Mouse (Mus musculus) neural tube, embryonic 13.5 days (tissue): ENCODE results near the gene Lcn2. TPM values are rescaled to one million over a fixed set of nuclear protein-coding genes. Genes with fewer than 3 reads are reported as not detected.
A peak's percentile ranks its signal among the peaks of the same experiment; 100 is the strongest.
"Not testable (repeated sequence)": the region's sequence is repeated elsewhere in the genome, so short reads cannot be mapped to it uniquely, and the experiment has no call there.

Experiments used
- ATAC-seq: fragments of 200-750 bp; cut with Nextera tagmentation; 2 replicates; pipeline ENCODE4 v1.8.0; 2017; ENCODE audit warnings: low read depth, mild to moderate bottlenecking, moderate TSS enrichment, moderate library complexity
- H3K27ac ChIP-seq: fragments of 300-500 bp; sonication (generic); replicated peaks from 2 replicates; pipeline ENCODE4 v1.5.1; 2015; ENCODE audit warnings: moderate library complexity, mild to moderate bottlenecking, inconsistent platforms
- H3K27me3 ChIP-seq: fragments of 300-500 bp; sonication (generic); 2 replicates; pipeline ENCODE4 v1.6.1; 2015; ENCODE audit warnings: mild to moderate bottlenecking, inconsistent platforms
- H3K36me3 ChIP-seq: fragments of 300-500 bp; sonication (generic); 2 replicates; pipeline ENCODE4 v1.6.1; 2015; ENCODE audit warnings: mild to moderate bottlenecking, inconsistent platforms
- H3K4me1 ChIP-seq: fragments of 300-500 bp; sonication (generic); replicated peaks from 2 replicates; pipeline ENCODE4 v1.6.1; 2015; ENCODE audit warnings: inconsistent platforms
- H3K4me2 ChIP-seq: fragments of 300-500 bp; sonication (generic); 2 replicates; pipeline ENCODE4 v1.6.1; 2015; ENCODE audit warnings: inconsistent platforms, mild to moderate bottlenecking, moderate library complexity
- H3K4me3 ChIP-seq: fragments of 300-500 bp; sonication (generic); 2 replicates; pipeline ENCODE4 v1.5.1; 2015; ENCODE audit warnings: mild to moderate bottlenecking, inconsistent platforms
- H3K9ac ChIP-seq: fragments of 300-500 bp; sonication (generic); 2 replicates; pipeline ENCODE4 v1.6.1; 2015; ENCODE audit warnings: moderate library complexity, mild to moderate bottlenecking, inconsistent platforms
- H3K9me3 ChIP-seq: fragments of 300-500 bp; sonication (generic); 2 replicates; pipeline ENCODE4 v1.6.1; 2016; ENCODE audit warnings: inconsistent platforms
- WGBS: fragments of 180-500 bp; shearing (Covaris S2); methylation state at CpG from one replicate; pipeline ENCODE4 v1.1.7; 2015; 5-methylcytosine and 5-hydroxymethylcytosine counted together
- polyA plus RNA-seq: library from polyadenylated mRNA; unstranded; fragments of >200 nt; fragmentation: Nextera tagmentation; extraction: Ambion mirVana; gene quantifications from 2 replicates; pipeline ENCODE4 v1.2.1, GENCODE M21; 2015

Lcn2 gene
- polyA plus RNA-seq, 1 experiment from 2014 or later: 1.4 TPM

DNA sequence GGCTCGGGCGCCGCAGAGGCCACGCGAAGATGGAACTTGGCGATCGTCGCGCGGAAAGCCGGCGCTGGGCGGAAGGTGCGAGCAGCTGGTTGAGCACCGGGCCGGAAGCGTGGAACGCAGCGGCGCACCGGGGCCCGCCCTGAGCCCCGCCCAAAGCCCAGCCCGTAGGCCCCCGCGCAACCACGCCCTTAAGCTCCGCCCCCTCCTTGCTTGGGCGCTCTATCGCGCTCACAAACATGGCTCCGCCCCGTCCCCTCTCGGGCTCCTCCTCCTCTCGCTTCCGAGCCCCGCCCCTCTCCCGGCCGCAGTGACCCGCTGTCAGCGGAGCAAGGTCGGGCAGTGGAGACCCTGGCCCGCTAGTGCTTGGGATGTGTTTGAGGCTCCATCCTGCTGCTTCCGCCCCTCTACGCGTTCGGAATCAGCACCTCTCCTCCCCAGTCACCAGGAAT, 6.3 kb downstream of the Lcn2 start, which contains the start of gene 1110008P14Rik:
TSS of gene 1110008P14Rik (minus strand) at position 164 of the 449 bp plus-strand sequence.
- peaks cover 8% of the 10 kb centered on the region for H3K4me1 ChIP-seq
- H3K27me3 ChIP-seq: peaks cover 16% of the 10 kb centered on the region; the same call in 1 of the 2 replicates
- no peaks in the 10 kb centered on the region for H3K9me3 ChIP-seq
- H3K9ac ChIP-seq: peak within 1 kb of the TSS; percentile 78
- H3K27ac ChIP-seq: peak within 1 kb of the TSS; percentile 61
- H3K4me3 ChIP-seq: peak within 1 kb of the TSS; percentile 63
- H3K36me3 ChIP-seq: peaks cover 35% of the 10 kb centered on the region
- peak within 1 kb of the TSS; percentile 91 for H3K4me2 ChIP-seq
- ATAC-seq: peak; percentile 84
- under 1% methylated on average over 45 of the region's 47 CpGs for WGBS

DNA sequence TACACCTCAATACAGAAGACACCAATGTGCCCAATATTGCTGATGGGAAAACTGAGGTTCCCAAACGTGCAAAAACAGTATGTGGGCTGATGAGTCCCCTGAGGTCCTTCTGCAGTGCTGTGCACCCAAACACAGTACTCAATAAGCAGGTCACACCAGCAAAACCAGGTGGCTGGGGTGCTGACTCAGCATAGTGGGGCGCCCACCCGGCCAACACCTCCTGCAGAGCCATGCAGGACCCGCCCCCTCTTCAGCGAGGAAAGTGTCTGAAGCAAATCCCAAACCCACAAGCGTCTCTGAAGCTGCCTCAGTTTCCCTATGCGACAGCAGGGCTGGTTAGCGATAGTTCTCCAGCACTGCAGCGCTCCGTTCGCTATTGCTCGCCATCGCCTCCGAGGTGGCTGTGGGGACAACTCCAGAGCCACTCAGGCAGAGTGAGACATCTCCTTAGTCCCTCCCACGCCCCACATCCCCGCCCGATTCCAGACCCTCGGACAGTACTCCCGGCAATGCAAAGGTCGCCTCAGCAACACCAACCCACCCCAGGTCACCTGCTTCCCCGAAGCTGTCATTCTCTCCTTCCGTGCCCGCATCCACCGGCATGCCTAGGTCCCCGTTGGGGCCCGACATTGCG, 6.8 kb downstream of the Lcn2 start:
- Histone ChIP-seq H3K36me3 (peaks cover 40% of the 10 kb centered on the region), H3K9ac (peak overlapping the region; percentile 78), H3K4me1 (peaks cover 8% of the 10 kb centered on the region), H3K4me2 (peak overlapping the region; percentile 91), H3K9me3 (no peaks in the 10 kb centered on the region), H3K4me3 (peak overlapping the region; percentile 63), H3K27ac (peak overlapping the region; percentile 61), H3K27me3 (peaks cover 16% of the 10 kb centered on the region; the same call in 1 of the 2 replicates)
- WGBS: 2% methylated on average over 27 of the region's 27 CpGs
- ATAC-seq: peak; percentile 72

DNA sequence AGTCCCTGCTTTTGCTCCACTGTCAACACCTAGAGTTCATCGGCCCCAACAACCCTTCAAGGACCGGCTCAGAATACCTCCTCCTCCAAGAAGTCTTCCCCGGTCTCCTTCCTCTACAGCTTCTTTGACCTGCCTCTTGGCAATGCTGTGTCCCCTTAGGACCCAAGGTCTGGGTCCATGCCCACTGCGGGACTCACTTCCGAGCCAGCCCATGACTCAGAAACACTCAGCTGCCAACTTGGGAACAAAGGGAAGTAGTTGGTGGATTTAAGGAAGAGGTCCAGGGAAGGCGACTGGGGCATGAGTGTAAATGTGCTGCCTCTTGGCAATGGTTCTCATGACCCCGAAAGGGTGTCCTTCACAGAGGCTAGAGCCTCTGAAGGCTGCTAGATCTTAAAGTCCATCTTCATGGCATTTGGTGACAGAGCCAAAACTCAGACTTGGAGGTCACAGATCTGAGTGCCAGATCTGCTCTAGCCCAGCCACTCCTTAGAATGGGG, 8.0 kb downstream of the Lcn2 start:
- H3K27ac ChIP-seq: no peak overlapping the region
- peaks cover 52% of the 10 kb centered on the region for H3K36me3 ChIP-seq
- peaks cover 16% of the 10 kb centered on the region; the same call in 1 of the 2 replicates for H3K27me3 ChIP-seq
- no peak overlapping the region for H3K9ac ChIP-seq
- H3K9me3 ChIP-seq: no peaks in the 10 kb centered on the region
- 89% methylated on average over 7 of the region's 7 CpGs for whole genome bisulfite sequencing
- no peak for ATAC-seq
- no peak overlapping the region for H3K4me2 ChIP-seq
- H3K4me3 ChIP-seq: no peak overlapping the region
- H3K4me1 ChIP-seq: peaks cover 8% of the 10 kb centered on the region

DNA sequence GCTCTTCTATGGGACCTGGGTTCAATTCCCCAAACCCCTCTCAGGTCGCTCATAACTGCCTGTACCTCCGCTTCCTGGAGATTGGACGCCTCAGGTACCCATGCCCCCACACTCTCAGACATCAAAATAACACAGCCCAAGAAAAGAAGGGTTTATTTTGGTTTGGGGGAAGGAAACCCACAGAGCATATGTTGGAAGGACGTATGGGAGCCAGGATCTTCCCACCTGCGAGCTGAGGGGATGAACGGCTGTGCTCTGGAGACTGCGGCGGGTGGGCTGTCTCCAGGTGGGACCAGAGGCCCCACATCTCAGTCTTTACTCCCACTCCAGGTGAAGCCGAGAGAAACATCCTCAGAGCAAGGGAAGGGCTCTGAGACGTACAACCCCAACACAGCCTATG, 11.1 kb downstream of the Lcn2 start:
- no peak for ATAC-seq
- no peak overlapping the region for H3K27ac ChIP-seq
- 91% methylated on average over 10 of the region's 10 CpGs for WGBS

DNA sequence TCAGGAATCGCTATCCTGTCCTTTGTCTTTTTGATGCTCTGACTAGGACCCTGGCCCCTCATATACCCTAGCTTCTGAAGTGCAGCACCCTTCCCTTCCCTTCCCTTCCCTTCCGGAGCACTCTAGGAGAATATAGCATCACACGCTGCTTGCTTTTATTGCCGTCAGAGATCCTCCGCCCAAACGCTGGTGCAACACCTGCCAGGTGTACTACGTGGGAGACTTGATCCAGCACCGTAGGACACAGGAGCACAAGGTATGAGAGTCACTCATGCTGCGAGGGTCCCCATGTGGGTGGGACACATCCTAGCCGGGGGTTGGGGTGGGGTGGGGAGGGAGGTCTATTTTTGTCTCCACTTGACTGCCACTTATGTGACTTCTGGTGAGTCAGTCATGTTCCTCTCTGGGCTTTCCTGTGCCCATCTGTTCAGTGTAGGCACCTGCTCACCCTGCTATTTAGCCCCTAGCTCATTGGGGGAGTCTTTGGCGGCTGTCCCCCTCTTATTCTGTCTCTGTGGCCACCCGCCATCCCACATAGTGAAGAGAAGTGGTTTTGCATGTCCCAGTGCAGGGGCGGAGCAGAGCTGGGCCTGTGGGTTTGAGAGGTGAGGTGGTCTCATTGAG, 12.6 kb downstream of the Lcn2 start:
- Histone ChIP-seq H3K4me2 (no peak overlapping the region), H3K36me3 (peaks cover 96% of the 10 kb centered on the region), H3K27me3 (no peaks in the 10 kb centered on the region), H3K27ac (no peak overlapping the region), H3K4me3 (no peak overlapping the region), H3K9me3 (no peaks in the 10 kb centered on the region), H3K4me1 (no peaks in the 10 kb centered on the region), H3K9ac (no peak overlapping the region)
- 89% methylated on average over 13 of the region's 13 CpGs for WGBS
- no peak for ATAC-seq

More for the DNA sequence above, 11.1 kb downstream of the Lcn2 start:
- no peak overlapping the region for H3K4me2 ChIP-seq
- H3K9ac ChIP-seq: no peak overlapping the region
- H3K36me3 ChIP-seq: peaks cover 81% of the 10 kb centered on the region
- no peak overlapping the region for H3K4me3 ChIP-seq
- H3K9me3 ChIP-seq: no peaks in the 10 kb centered on the region
- H3K4me1 ChIP-seq: peaks cover 8% of the 10 kb centered on the region
- no peaks in the 10 kb centered on the region for H3K27me3 ChIP-seq

DNA sequence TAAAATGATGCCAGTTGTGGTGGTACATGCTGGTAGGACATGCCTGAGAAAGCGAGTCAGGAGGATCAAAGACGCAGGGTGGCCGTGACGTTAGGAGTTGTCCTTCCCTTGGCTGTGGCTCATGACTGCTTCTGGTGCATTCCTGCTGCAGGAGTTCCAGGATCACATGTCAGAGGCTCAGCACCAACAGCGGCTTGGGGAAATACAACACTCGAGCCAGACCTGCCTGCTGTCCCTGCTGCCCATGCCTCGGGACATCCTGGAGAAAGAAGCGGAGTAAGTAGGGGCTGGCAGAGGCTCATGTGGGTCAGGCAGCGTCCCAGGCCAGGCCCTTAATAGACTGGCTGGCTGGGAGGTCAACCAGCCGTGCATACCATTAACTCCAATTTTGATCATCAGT, 13.9 kb downstream of the Lcn2 start:
- H3K4me3 ChIP-seq: no peak overlapping the region
- H3K27me3 ChIP-seq: no peaks in the 10 kb centered on the region
- H3K4me2 ChIP-seq: no peak overlapping the region
- no peak for ATAC-seq
- H3K4me1 ChIP-seq: no peaks in the 10 kb centered on the region
- H3K9me3 ChIP-seq: no peaks in the 10 kb centered on the region
- no peak overlapping the region for H3K27ac ChIP-seq
- WGBS: 95% methylated on average over 10 of the region's 10 CpGs
- H3K9ac ChIP-seq: no peak overlapping the region
- H3K36me3 ChIP-seq: peaks cover 97% of the 10 kb centered on the region

DNA sequence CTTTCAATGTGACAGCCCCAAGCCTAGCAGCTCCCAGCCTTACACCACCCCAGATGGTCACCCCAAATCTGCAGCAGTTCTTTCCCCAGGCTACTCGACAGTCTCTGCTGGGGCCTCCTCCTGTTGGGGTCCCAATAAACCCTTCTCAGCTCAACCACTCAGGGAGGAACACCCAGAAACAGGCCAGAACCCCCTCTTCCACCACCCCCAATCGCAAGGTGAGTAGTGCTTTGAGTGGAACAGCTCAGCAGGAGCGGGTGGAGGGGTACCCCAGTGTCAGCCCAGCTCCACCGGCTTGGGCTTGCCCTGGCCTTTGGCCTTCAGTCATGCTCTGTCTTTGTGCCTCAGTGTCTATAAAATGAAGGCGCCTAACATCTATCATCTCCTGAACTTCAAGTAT, 20.7 kb downstream of the Lcn2 start:
- Histone ChIP-seq H3K4me3 (no peak overlapping the region), H3K27ac (no peak overlapping the region), H3K4me1 (peaks cover 15% of the 10 kb centered on the region), H3K27me3 (no peaks in the 10 kb centered on the region), H3K9me3 (no peaks in the 10 kb centered on the region), H3K9ac (no peak overlapping the region), H3K36me3 (peaks cover 69% of the 10 kb centered on the region), H3K4me2 (no peak overlapping the region)
- no peak for ATAC-seq
- whole genome bisulfite sequencing: 93% methylated on average over 5 of the region's 5 CpGs

DNA sequence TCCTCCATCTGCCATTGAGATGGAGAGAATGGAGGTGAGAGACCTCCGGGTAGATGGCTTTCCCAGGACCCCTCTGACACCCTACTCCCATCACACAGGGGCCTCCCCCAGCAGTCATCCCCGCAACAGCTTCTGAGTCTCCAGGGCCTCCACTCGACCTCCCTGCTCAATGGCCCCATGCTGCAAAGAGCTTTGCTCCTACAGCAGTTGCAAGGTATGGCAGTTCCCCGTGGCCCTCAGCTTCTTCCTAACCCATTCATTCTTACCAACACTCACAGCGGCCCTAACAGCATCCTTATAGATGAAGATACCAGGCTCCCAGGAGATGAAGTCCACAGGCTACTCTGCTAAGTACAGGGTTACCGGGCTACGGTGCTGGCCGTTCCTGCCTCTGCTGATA, 23.9 kb downstream of the Lcn2 start:
- 88% methylated on average over 8 of the region's 8 CpGs for WGBS
- H3K4me2 ChIP-seq: peak overlapping the region; percentile 92
- no peak overlapping the region for H3K27ac ChIP-seq
- peaks cover 28% of the 10 kb centered on the region for H3K4me1 ChIP-seq
- peaks cover 37% of the 10 kb centered on the region for H3K36me3 ChIP-seq
- no peaks in the 10 kb centered on the region for H3K9me3 ChIP-seq
- H3K9ac ChIP-seq: peak overlapping the region; percentile 93
- peaks cover 9% of the 10 kb centered on the region for H3K27me3 ChIP-seq
- peak overlapping the region; percentile 66 for H3K4me3 ChIP-seq
- no peak for ATAC-seq

DNA sequence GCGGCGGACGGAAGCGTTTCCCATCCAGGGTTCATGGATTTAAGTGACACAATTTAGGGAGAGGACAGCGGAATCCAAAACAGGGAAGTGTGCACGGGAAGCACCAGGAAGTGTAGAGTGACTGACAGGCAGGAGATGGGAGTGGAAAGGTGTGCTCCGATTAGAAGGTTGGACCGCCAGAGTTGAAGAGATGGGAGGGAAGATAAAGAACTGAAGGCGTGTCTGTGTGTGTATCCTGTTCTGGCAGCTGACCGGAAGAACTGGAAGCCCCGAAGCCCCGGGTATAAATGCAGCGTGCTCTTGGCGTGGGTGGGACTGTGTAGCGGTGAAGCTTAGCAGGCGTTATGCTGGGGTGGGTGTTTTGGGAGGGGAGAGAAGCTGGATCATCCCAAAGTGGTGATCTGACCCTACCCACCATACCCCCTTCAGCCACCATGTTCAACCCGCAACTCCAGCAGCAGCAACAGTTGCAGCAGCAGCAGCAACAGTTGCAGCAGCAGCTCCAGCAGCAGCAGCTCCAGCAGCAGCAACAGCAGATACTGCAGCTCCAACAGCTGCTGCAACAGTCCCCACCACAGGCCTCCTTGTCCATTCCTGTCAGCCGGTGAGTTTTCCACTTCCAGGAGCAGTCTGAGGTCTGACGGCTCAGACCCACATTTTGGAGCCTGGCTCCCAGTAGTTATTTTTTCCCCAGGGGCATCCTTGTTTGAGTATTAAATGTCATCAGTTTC, 24.5 kb downstream of the Lcn2 start:
- WGBS: 11% methylated on average over 19 of the region's 19 CpGs
- peak overlapping the region; percentile 89 for H3K27ac ChIP-seq
- ATAC-seq: peak; percentile 52
- peaks cover 9% of the 10 kb centered on the region for H3K27me3 ChIP-seq
- peak overlapping the region; percentile 66 for H3K4me3 ChIP-seq
- peak overlapping the region; percentile 93 for H3K9ac ChIP-seq
- H3K36me3 ChIP-seq: peaks cover 33% of the 10 kb centered on the region
- H3K9me3 ChIP-seq: no peaks in the 10 kb centered on the region
- H3K4me1 ChIP-seq: peaks cover 28% of the 10 kb centered on the region
- peak overlapping the region; percentile 92 for H3K4me2 ChIP-seq

DNA sequence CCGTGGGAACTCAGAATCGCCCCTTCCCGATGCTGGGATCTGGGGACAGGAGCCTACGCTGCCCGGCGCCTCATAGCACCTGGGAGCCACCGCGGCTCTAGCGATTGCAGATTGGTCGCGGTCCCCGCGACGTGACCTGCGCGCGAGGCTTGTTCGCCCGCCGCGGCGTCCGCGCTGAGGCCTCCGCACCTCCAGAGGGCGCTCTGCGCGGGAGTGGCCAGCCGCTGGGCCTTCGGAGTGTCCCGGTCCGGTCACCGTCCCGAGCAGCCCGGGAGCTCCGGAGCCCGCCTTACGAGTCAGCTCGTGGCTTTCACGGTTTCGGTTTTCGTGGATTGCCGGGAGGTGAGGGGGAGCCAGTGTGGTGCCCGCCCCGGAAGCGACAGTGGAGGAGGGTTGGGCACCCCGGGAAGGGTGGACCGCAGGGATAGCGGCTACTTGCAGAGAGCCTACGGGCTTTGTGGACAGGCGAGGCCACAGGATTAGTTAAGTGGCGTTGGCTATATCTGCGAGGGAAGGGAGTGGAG, 25.2 kb downstream of the Lcn2 start:
- Histone ChIP-seq H3K36me3 (peaks cover 26% of the 10 kb centered on the region), H3K4me2 (peak overlapping the region; percentile 92), H3K4me3 (peak overlapping the region; percentile 66), H3K27ac (peak overlapping the region; percentile 89), H3K9ac (peak overlapping the region; percentile 93), H3K4me1 (peaks cover 28% of the 10 kb centered on the region), H3K9me3 (no peaks in the 10 kb centered on the region), H3K27me3 (peaks cover 15% of the 10 kb centered on the region)
- WGBS: under 1% methylated on average over 53 of the region's 53 CpGs
- peak; percentile 77 for ATAC-seq

DNA sequence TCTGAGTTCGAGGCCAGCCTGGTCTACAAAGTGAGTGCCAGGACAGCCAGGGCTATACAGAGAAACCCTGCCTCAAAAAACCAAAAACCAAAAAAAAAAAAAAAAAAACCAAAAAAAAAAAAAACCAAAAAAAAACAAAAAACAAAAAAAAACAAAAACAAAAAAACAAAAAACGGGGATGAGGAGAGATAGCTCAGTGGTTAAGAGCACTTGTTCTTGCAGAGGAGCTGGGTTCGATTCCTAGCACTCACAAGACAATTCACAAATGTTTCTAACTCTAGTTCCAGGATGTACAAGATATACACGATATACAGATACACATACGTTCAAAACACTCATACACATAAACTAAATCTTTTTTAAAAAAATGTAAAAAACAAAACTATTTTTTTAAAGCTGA, 25.8 kb downstream of the Lcn2 start:
- Histone ChIP-seq H3K27ac (peak overlapping the region; percentile 89; the same call in 1 of the 2 replicates), H3K9ac (peak overlapping the region; percentile 93), H3K36me3 (peaks cover 20% of the 10 kb centered on the region), H3K4me2 (peak overlapping the region; percentile 92), H3K4me1 (peaks cover 28% of the 10 kb centered on the region), H3K27me3 (peaks cover 15% of the 10 kb centered on the region), H3K4me3 (peak overlapping the region; percentile 66)
- 40% methylated on average over 5 of the region's 5 CpGs for WGBS
- H3K9me3 ChIP-seq, ATAC-seq: not testable (repeated sequence)
